Mouse (Mus musculus): ENCODE results near the gene Egfr.

The Egfr gene

DNA sequence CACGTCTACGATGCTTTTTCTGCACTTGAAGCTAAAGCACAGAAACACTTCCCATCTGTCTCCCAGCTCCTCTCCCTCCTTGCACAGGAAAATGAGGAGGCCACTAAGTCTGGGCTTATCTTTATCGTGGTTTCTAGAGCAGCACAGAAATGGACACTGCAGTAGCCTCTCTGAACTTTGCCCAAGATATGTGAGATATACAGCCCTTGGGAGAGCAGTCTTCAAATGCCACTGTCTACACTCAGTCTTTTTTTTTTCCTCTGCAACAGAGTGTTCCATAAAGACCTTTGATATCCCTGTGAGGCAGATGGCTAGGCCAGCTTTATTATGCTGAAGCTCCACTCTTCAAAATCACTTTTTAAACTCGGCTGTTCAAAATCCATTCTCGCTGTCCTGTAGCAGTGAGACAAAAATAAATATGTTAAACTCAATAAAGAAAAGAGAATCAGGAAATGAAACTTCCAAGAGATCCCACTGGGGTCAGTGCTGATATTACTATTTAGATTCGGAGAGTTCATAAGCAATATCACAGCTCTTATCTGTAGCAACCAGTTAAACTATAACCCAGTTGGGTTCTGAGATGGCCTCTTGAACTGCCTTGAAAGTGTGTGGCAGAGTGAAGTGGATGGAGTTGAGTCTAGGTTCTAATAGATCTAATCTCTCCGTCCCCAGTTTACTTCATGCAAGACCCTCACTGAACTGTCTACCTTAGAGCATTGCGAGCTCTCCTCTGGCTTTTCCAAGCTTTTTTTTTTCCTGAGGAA is 148.8 kb downstream of the Egfr start:
- no peak for DNase-seq

DNA sequence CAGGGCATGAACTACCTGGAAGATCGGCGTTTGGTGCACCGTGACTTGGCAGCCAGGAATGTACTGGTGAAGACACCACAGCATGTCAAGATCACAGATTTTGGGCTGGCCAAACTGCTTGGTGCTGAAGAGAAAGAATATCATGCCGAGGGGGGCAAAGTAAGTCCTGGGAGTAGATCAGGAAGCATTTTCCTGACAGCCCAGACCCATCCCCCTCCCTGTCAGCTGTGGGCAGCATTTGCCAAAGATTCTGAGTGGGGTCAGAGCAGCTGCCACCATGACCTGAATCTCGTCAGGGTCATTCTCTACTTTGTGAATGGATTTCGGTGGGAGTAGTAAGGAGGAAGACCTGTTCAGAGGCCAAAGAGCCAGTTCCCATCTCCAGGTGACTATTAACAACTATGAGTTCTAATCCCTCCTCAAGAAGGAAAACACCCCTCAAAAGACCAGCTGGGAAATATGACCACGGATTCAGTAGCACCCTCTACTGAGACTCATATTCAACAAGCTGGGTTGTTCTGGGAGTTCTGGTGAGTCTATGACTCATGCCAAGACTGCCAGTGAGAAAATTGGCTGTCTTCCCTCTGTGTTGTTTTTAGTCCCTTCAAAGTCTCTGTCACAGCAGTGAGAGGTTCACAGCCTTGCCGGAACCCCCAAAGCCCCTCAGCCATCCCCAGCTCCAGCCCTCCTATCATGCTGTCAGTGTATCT is 152.5 kb downstream of the Egfr start:
- peak; percentile 40 to 41 for DNase-seq

DNA sequence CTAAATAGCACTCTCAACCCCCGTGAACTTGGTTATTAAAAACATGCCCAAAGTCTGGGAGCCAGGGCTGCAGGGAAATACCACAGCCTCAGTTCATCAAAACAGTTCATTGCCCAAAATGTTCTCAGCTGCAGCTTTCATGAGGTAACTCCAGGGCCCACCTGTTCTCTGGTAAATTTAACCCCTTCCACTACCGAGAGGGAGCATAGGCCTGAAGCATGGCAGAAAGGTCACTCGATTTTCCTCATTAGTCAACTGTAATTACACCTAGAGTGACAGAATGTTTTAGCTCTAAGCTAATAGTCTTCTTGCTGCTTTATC is 153.0 kb downstream of the Egfr start:
- no peak for DNase-seq

DNA sequence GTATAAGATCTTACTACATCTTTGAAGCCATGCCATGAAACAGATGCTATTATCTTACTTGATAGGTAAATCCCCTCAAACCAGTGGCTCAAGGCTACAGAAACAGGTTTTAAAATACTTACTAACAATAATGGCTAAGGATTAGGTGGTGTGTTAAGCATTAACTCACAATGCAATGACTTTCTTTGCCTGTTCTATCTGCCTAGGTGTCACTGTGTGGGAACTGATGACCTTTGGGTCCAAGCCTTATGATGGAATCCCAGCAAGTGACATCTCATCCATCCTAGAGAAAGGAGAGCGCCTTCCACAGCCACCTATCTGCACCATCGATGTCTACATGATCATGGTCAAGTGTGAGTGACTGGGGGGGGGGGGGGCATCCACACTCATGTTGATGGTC is 154.5 kb downstream of the Egfr start:
- no peak for DNase-seq

DNA sequence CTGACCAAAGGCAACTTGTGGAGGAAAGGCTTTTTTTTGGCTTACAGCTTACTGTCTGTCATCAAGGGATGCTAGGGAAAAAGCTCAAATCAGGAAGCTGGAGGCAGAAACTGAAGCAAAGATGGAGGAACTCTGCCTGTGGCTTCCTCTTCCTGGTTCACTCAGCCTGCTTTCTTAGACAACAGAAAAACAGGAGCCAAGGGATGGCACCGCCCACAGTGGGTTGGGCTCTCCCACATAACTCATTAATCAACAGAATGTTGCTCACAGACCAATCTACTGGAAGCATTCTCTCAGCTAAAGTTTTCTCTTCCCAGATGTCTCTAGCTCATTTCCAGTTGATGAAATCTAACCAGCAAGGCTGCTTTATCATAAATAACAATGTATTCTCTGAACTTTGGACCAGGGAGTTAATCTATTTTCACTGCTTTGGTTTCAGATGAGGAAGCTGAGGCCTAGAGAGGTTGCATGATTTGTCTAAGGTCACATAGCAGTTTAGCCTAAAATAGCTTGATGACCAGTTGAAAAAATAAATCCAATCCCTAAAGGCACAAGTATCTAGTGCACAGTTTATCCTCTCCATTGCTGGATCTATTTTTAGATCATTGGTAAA is 155.6 kb downstream of the Egfr start:
- DNase-seq, result no peak

DNA sequence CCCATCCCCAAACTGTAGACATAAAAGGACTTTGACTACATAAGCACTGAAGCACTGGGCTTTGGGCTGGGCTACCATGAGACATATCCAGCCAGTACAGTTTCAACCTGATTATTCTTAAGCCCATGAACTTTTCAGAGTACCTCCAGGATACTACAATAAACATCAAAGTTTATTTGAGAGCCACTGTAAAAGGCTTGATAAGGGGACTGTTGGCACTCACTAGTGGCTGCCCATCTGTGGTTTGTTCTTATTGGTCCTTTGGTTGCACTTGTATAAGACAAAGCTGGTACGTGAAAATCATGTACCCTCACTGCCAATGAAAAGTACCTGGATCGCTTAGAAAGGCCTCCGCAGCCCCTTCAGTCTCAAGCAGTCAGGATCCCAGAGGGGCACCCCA is 162.8 kb downstream of the Egfr start:
- no peak for DNase-seq

DNA sequence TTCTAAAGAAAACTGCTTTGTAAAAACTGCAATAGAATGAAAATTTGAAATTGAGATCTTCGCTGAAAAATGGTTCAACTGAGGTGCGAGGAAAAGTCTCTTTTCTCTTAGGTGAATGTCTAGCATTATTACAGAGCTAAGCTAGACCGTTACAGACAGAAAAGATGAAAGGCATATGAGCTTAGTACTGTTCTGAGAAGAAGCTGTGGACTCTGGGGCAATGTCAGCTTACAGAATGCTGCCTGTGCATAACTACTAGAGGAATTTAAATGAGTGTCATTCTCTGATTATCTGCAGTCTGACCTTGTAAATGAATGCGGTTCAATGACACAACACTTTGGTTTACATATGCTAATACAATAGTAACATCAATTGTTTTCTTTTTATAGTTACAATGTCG is 163.8 kb downstream of the Egfr start:
- no peak for DNase-seq

DNA sequence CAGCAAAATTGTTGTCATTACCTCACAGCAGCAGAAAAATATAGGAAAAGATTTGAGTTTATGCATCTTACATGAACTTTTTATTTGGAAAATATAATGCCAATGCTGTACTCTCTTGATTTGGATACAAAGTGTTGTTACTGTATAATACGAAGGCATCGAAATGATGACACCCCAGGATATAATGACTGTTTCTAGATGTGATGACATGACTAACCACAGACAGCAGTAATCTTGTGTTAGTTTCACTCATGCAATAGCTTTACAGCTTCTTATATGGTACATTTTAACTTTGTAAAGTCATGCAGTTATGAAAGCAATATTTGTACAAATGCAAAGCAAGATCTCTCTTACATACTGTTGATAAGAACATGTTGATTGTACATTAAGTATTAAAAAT is 165.5 kb downstream of the Egfr start:
- DNase-seq, result no peak

DNA sequence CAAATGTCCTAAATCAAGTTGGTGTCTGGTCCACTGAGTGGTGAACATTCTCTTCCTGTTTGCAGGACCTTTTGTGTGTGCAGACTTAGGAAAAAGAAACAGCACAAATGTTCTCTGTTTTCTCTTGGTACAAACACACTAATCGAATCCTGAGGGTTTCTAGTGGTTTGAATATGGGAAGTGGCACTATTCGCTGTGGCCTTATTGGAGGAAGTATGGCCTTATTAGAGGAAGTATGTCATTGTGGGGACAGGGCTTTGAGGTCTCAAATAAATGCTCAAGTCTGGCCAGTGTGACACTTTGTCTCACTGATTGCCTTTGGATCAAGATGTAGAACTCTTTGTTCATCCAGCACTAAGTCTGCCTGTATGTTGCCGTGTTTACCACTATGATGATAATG is 180.2 kb downstream of the Egfr start:
- no peak for DNase-seq

DNA sequence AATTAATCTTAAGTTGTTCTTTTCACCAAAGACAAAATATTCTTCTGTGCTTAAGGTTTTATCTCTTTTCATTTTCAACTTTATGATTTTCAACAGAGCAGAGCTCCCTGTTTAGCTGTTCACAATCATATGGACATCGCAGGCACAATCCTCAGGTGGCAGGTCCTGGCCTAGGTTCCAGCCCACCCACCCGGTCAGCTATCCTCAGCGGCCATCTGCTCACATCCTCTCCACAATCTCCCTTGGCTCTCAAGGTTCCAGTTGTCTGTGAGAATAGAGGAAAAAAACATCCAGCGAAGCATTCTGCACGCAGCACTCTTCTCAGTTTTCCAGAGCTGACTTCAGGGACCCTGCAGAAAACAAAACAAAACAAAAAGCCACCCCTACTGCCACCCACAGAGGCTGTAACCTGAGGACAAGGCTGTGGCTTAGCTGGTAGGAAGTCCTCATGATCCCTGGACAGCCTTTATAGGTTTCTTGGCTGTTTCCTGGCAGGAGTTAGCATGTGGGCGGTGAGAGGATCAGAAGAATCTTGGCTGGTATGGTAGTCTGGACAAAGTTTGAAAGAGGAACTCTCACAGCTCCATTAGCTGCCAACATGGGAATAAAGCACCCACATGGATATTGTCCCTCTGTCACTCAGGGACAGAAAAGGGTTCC is 183.7 kb downstream of the Egfr start:
- peak; percentile 37 to 68 for DNase-seq

DNA sequence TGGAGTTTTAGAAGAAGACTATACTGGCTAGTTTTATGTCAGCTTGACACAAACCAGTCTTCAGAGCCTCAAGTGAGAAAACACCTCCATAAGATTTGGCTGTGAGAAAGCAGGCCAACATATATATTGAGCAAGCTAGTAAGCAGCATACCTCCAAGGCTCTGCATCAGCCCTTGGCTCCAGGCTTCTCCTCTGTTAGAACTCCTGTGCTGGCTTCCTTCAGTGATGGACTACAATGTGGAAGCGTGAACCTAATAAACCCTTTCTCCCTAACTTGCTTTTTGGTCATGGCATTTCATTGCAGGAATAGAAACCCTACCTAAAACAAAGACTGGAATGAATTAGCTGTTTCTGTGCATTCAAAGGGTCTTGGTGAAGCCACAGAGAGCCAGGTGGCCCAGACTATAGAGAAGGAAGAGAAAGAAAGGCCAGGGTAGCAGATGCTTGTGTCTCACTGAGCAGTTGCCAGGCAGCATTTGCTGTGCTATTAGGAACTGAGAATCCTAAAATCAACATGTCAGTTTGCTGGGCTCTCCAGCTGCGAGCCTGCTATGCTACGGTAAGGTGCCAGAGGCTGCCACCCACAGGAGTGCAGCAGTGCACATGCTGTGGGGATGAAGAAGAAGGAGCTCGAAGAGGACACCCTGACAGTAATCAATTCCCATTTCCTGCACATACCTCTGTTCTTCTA is 189.2 kb downstream of the Egfr start:
- peak; percentile 69 to 78 for DNase-seq

DNA sequence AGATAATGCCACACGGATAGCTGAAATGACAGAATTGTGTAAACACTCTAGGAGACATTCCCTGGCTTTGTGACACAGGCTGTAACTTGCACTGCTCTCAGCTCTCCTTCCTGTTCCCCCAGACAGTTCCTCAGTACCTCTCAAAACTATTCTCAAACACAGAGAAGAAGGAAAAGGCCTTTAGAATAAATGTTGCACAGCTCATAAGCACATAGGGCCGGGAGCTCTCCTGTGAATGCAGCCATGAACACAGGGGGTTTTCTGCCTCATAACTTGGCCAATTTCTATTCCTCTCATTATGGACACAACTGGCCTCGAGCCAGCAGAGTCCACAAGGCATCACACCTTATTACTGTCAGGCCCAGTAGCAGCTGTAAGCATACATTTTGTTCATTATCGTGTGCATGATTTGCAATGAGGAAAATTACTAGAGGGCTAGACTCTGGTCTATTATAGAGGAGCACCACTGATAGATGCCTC is 190.0 kb downstream of the Egfr start:
- peak; percentile 87 to 91 for DNase-seq

DNA sequence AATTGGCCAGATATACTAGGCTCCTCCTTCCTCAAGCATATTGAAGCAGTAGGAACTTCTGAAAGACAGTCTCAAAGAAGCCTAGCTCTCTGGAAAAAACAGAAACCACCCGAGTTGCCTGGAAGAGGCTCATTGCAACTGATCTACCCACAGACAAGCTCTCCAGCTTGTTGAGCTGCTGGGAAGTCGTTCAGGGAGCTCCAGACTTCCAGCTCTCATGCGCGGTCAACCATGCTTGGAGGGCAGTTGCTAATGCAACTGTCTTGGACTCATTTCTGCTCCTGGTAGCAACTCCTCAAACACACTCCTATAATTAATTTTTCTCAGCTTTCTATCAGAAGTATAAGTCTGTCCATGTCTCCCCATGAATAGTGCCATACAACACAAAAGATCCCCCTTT is 191.0 kb downstream of the Egfr start:
- DNase-seq, result peak; percentile 57 to 70

DNA sequence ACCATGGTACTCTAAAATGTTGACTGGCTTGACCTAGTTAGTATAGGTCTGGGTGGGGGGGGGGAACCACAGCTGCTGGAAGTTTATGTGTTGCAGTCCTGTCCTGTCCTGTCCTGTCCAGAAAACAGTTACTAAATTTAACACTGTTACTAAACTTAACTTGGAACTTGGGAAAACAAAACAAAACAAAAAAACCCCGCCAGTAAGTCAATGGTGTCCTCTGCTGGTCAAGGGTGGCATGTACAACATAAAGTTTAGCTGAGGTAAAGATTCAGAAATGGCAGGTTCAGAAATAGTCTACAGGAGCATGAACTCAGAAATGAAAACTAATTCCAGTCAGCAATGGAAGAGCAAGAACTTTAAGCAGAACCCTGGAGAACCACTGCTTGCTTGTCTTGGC is 196.8 kb downstream of the Egfr start:
- peak; percentile 53 to 57 for DNase-seq

DNA sequence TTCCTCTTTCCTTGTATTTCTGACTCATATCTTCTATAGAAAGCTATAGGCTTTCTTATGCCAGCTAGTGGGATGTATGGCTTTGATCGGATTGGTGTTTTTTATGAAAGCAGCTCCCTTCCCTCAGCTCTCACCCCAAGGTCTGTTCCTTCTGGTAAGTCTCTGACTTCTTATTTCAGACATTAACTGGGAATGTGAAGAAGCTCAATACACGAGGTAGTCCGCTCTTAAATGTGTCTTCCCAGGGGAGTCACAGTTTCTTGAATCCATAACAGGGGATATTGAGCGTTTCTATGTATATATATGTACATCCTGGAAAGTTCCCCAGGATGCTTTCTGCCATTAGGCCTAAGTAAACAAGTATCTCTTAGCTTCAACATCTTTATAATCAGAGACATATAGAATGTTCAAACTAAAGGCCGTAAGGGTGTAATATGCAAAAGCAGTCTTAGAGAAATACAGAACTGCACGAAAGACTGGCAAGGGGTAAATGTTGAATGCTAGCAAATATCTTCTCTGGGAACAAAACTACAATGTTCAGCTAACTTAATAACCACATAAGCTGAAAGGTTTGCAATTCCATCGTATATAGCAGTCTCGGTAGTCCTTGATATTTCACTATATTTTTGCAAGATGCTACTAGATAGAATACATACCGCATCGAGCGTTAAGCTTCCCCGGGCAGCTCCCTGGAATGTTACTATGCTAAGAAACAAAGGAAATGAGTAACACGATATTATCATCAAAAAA is 198.4 kb downstream of the Egfr start:
- DNase-seq, result no peak

DNA sequence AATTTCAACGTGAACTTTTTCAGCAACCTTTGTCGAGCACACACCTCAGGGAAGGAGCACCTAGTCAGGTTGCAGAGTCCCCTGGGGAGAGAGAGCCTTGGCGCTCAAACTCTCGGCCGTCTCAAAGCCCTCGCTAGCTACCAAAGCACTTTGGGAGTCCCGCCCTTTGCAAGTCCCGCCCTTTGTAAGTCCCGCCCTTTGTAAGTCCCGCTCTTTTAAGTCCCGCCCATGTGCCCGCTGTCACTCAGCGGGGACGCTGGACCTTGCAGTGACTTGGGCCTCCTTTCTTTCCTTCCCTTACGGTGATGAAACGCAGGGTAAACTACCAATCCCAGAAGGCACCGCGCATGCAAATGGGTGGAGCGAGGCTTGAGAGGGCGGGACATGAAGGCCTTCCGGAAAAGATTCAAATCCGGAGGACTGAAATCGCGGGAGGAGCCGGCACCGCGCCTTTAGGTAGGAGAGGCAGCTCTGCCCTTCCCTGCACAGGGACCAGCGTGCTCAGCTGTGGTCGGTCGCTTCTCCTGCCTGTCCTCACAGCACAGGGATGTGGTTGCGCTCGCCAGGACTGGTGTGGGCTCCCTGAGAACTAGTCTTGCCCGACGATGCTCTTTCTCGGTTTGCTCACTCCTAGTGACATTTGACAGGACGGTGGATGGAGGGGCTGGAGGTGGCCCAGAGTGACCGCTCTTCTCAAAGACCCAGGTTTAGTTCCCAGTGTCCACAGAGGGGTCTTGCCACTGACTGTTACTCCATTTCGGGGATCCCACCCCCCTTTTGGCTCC is 199.2 kb downstream of the Egfr start, which contains the start of gene Fbxo48:
Gene Fbxo48 (plus strand): TSS at position 400 of the 785 bp plus-strand sequence.
- peak; percentile 96 to 98 for DNase-seq

DNA sequence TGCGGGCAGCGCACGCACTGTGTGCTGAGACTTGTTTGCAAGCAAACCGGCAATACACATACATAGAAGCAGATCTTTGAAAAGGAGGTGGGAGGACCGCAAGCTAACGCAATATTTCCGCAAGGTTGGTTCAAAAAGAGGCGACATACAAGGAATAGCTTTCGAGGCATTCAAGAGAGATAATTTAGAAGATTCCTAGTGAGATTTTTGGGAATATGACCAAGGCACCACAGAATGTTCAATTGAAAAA is 199.7 kb downstream of the Egfr start:
- DNase-seq, result no peak

DNA sequence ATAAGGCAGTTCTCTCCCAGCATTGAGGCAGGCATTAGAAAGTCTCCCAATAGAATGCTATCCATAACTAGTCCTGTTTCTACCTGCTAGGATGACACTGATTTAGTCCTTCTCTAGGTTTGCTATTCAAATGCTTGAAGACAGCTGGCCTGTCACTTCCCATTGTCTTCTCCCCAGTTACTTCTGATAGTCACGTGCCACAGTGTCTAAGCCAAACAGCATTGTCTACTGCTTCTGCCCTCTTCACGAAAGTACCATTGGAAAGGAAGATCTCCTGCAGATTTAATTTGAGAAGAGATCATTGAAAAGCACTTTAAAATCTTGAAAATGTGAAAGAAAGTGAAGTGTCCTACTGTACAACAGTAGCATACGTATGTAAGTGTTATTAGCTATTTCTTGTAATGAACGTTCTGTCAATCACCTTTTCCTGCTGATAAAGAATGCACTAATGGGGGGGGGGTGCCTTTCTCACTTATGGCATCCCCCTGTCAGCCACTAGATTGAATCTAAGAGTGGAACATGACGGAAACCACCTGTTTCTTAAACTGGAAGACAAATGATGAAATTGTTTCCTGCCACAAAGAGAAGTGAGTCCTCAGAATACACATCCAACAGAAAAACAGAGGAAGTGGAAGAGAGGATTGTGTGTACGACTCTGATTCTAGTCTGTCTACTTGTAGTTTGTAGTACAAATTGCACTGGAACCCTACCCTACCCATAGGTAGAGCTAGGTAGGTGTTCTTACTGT is 204.3 kb downstream of the Egfr start:
- DNase-seq, result no peak

DNA sequence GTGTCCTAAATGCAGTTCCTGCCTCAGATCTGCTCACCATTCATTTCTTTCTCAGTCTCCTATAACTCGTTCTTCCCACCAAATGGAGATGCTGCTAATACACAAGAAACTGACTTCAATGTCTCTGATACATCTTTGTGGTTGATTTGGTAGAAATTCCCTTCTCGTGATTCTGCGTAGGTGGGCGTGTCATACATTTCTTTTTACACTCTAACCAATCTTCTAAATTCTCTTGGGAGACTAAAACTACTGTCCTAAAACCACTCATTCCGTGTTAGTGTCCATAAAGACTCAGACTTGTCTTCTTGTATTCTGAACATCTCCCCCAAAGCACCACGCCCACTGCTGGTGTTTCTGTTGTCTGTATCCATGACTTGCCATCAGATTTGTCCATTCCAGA is 205.0 kb downstream of the Egfr start:
- no peak for DNase-seq

DNA sequence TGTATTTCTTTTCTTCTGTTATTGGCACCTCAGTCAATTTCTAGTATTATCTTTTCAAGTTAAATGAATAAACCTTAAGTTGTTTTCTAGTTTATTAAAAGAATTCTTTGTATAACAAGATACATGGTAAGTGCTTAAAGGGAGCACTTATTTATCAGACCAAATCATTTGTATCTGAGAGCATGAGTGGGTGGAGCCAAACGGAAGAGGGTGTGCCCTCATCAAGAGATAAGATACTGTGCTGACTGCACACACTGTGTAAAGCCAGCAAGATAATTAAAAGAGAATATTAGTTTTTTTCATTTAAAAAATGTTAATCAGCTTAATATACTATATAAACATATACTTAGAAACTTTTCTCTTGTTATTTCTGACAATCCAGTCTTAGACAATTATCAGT is 206.5 kb downstream of the Egfr start:
- DNase-seq, result no peak

All from cerebellum, postnatal 10 days (tissue).